Mouse (Mus musculus): ENCODE measurements around the gene Tmem88. TPM values are rescaled to one million over a fixed set of nuclear protein-coding genes. Genes with fewer than 3 reads are reported as not detected.

The Tmem88 gene
- polyA plus RNA-seq, 1 experiment from 2014 or later, result 7.1 TPM

GRCm38 (mm10) chr11:69373223-69373965 lies 24.6 kb downstream of the Tmem88 start:
- ATAC-seq (ENCODE audit: insufficient read depth), result peak; percentile 93
- H3K27ac ChIP-seq (replicated peaks), result peak overlapping the region; percentile 95
- peaks cover 75% of the 10 kb centered on the region for H3K4me1 ChIP-seq (replicated peaks)
- 56% methylated on average over 16 of the region's 16 CpGs for WGBS (ENCODE audit: insufficient replicate concordance)
- peak overlapping the region; percentile 53 for H3K4me3 ChIP-seq (replicated peaks)
- H3K9ac ChIP-seq, result peak overlapping the region; percentile 52
- 0 out of 2 replicates have a peak, but pooled peaks cover 6% of the 10 kb centered on the region for H3K36me3 ChIP-seq (replicated peaks)
- no peaks in the 10 kb centered on the region for H3K9me3 ChIP-seq (replicated peaks)
- peak overlapping the region; percentile 86 for H3K4me2 ChIP-seq
- peaks cover 33% of the 10 kb centered on the region for H3K27me3 ChIP-seq

GRCm38 (mm10) chr11:69372780-69373170 lies 25.3 kb downstream of the Tmem88 start:
- peak overlapping the region; percentile 86 for H3K4me2 ChIP-seq
- H3K27ac ChIP-seq (replicated peaks), result peak overlapping the region; percentile 95
- H3K27me3 ChIP-seq, result peaks cover 40% of the 10 kb centered on the region
- ATAC-seq (ENCODE audit: insufficient read depth), result no peak; the same call in 1 of the 2 replicates
- H3K9me3 ChIP-seq (replicated peaks), result no peaks in the 10 kb centered on the region
- 45% methylated on average over 3 of the region's 3 CpGs for WGBS (ENCODE audit: insufficient replicate concordance)
- no peak overlapping the region; the same call in 1 of the 2 replicates for H3K9ac ChIP-seq
- peaks cover 78% of the 10 kb centered on the region for H3K4me1 ChIP-seq (replicated peaks)
- peak overlapping the region; percentile 53 for H3K4me3 ChIP-seq (replicated peaks)
- H3K36me3 ChIP-seq (replicated peaks), result 0 out of 2 replicates have a peak, but pooled peaks cover 6% of the 10 kb centered on the region

- WGBS (ENCODE audit: insufficient replicate concordance), result 34% methylated on average over 12 of the region's 12 CpGs
- H3K36me3 ChIP-seq (replicated peaks), result 0 out of 2 replicates have a peak, but pooled peaks cover 6% of the 10 kb centered on the region
- peak overlapping the region; percentile 16; the same call in 1 of the 2 replicates for H3K9ac ChIP-seq
- H3K27me3 ChIP-seq, result peaks cover 45% of the 10 kb centered on the region
- H3K4me3 ChIP-seq (replicated peaks), result no peak overlapping the region
- H3K27ac ChIP-seq (replicated peaks), result peak overlapping the region; percentile 95
- H3K9me3 ChIP-seq (replicated peaks), result no peaks in the 10 kb centered on the region
- no peak for ATAC-seq (ENCODE audit: insufficient read depth)
- peak overlapping the region; percentile 86 for H3K4me2 ChIP-seq
- peaks cover 78% of the 10 kb centered on the region for H3K4me1 ChIP-seq (replicated peaks)
These were observed 25.8 kb downstream of the Tmem88 start for GRCm38 (mm10) chr11:69372056-69372779.

GRCm38 (mm10) chr11:69371601-69372000 lies 26.4 kb downstream of the Tmem88 start:
- 0 out of 2 replicates have a peak, but pooled peaks cover 6% of the 10 kb centered on the region for H3K36me3 ChIP-seq (replicated peaks)
- peaks cover 51% of the 10 kb centered on the region for H3K27me3 ChIP-seq
- WGBS (ENCODE audit: insufficient replicate concordance), result 69% methylated on average over 12 of the region's 12 CpGs
- no peaks in the 10 kb centered on the region for H3K9me3 ChIP-seq (replicated peaks)
- no peak for ATAC-seq (ENCODE audit: insufficient read depth)
- peak overlapping the region; percentile 24; the same call in 1 of the 2 replicates for H3K4me2 ChIP-seq
- H3K9ac ChIP-seq, result no peak overlapping the region
- peak overlapping the region; percentile 95 for H3K27ac ChIP-seq (replicated peaks)
- H3K4me1 ChIP-seq (replicated peaks), result peaks cover 78% of the 10 kb centered on the region
- no peak overlapping the region for H3K4me3 ChIP-seq (replicated peaks)

GRCm38 (mm10) chr11:69370817-69371215 lies 27.2 kb downstream of the Tmem88 start:
- Histone ChIP-seq H3K4me3 (replicated peaks) (no peak overlapping the region), H3K27me3 (peaks cover 59% of the 10 kb centered on the region), H3K27ac (replicated peaks) (peak overlapping the region; percentile 95), H3K9ac (peak overlapping the region; percentile 21; the same call in 1 of the 2 replicates), H3K4me2 (peak overlapping the region; percentile 24), H3K36me3 (replicated peaks) (0 out of 2 replicates have a peak, but pooled peaks cover 6% of the 10 kb centered on the region), H3K4me1 (replicated peaks) (peaks cover 81% of the 10 kb centered on the region), H3K9me3 (replicated peaks) (no peaks in the 10 kb centered on the region)
- ATAC-seq (ENCODE audit: insufficient read depth), result no peak
- WGBS (ENCODE audit: insufficient replicate concordance), result 35% methylated on average over 9 of the region's 9 CpGs

GRCm38 (mm10) chr11:69369990-69370816 lies 27.8 kb downstream of the Tmem88 start:
- Histone ChIP-seq H3K9me3 (replicated peaks) (no peaks in the 10 kb centered on the region), H3K27me3 (peaks cover 65% of the 10 kb centered on the region), H3K9ac (no peak overlapping the region), H3K4me2 (peak overlapping the region; percentile 95), H3K36me3 (replicated peaks) (0 out of 2 replicates have a peak, but pooled peaks cover 3% of the 10 kb centered on the region), H3K4me3 (replicated peaks) (peak overlapping the region; percentile 76; the same call in 1 of the 2 replicates), H3K4me1 (replicated peaks) (peaks cover 84% of the 10 kb centered on the region), H3K27ac (replicated peaks) (peak overlapping the region; percentile 95)
- 39% methylated on average over 2 of the region's 2 CpGs for WGBS (ENCODE audit: insufficient replicate concordance)
- ATAC-seq (ENCODE audit: insufficient read depth), result no peak

GRCm38 (mm10) chr11:69369215-69369989 lies 28.6 kb downstream of the Tmem88 start, which contains the start of gene Chd3:
Gene Chd3 (minus strand): TSS chr11:69369406.
- Histone ChIP-seq H3K27ac (replicated peaks) (peak within 1 kb of the TSS; percentile 82), H3K9me3 (replicated peaks) (no peaks in the 10 kb centered on the region), H3K4me2 (peak within 1 kb of the TSS; percentile 95), H3K27me3 (peaks cover 70% of the 10 kb centered on the region), H3K36me3 (replicated peaks) (0 out of 2 replicates have a peak, but pooled peaks cover 3% of the 10 kb centered on the region), H3K9ac (peak within 1 kb of the TSS; percentile 85), H3K4me1 (replicated peaks) (peaks cover 84% of the 10 kb centered on the region), H3K4me3 (replicated peaks) (peak within 1 kb of the TSS; percentile 76)
- no peak for ATAC-seq (ENCODE audit: insufficient read depth)
- WGBS (ENCODE audit: insufficient replicate concordance), result 4% methylated on average over 22 of the region's 34 CpGs

- under 1% methylated on average over 89 of the region's 106 CpGs for WGBS (ENCODE audit: insufficient replicate concordance)
- H3K27ac ChIP-seq (replicated peaks), result peak overlapping the region; percentile 82
- H3K9me3 ChIP-seq (replicated peaks), result no peaks in the 10 kb centered on the region
- peak overlapping the region; percentile 76 for H3K4me3 ChIP-seq (replicated peaks)
- 0 out of 2 replicates have a peak, but pooled peaks cover 3% of the 10 kb centered on the region for H3K36me3 ChIP-seq (replicated peaks)
- ATAC-seq (ENCODE audit: insufficient read depth), result no peak
- H3K4me2 ChIP-seq, result peak overlapping the region; percentile 95
- peaks cover 78% of the 10 kb centered on the region for H3K4me1 ChIP-seq (replicated peaks)
- peaks cover 77% of the 10 kb centered on the region for H3K27me3 ChIP-seq
- peak overlapping the region; percentile 85 for H3K9ac ChIP-seq
These were observed 29.4 kb downstream of the Tmem88 start for GRCm38 (mm10) chr11:69368356-69369214.

- H3K27me3 ChIP-seq, result peaks cover 78% of the 10 kb centered on the region
These were observed 30.2 kb downstream of the Tmem88 start for GRCm38 (mm10) chr11:69367616-69368355.

More at GRCm38 (mm10) chr11:69367616-69368355, 30.2 kb downstream of the Tmem88 start:
- ATAC-seq (ENCODE audit: insufficient read depth), result no peak
- Histone ChIP-seq H3K9me3 (replicated peaks) (no peaks in the 10 kb centered on the region), H3K27ac (replicated peaks) (peak overlapping the region; percentile 82), H3K36me3 (replicated peaks) (no peaks in the 10 kb centered on the region), H3K9ac (peak overlapping the region; percentile 85; the same call in 1 of the 2 replicates), H3K4me3 (replicated peaks) (peak overlapping the region; percentile 76), H3K4me1 (replicated peaks) (peaks cover 71% of the 10 kb centered on the region), H3K4me2 (peak overlapping the region; percentile 95)
- WGBS (ENCODE audit: insufficient replicate concordance), result 3% methylated on average over 22 of the region's 22 CpGs
